21 mouse cellular contexts compared by ENCODE assay signal in the genomic region with DNA sequence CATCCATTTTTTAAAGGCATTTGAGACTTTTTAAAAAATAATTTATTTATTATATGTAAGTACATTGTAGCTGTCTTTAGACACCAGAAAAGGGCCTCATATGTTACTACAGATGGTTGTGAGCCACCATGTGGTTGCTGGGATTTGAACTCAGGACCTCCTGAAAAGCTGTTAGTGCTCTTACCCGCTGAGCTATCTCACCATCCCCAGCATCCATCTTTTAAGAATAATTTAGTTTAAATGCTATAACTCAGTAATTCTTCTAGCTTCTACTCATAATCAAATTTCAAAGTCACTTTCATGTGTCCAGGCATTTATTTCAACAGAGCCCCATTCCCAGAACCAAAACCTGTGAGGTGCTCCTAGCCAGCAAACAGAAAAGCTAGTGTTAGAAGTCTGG. TPM values are rescaled to one million over a fixed set of nuclear protein-coding genes. Genes with fewer than 3 reads are reported as not detected.
"Had no signal": no experiment of that assay in that cellular context is flagged by ENCODE, and none has a peak within 500 bp of the region (broad histone marks: within the 10 kb centered on the region; RNA-seq: fewer than 3 reads in every experiment).

No protein-coding gene starts in this region.

- H3K36me3 ChIP-seq: liver, embryonic 15.5 days; lung, embryonic 15.5 days; midbrain, embryonic 15.5 days had no signal

- DNase-seq: kidney, adult 18-20 months; kidney, postnatal 10 days; kidney, postnatal 4 days; lung, postnatal 14 days; retina, postnatal 1 day; right cerebral cortex, postnatal 14 days; thymus, adult 2 months; thymus, postnatal 25 days had no signal

- ATAC-seq: midbrain, embryonic 15.5 days had no signal

- H3K27ac ChIP-seq: limb, embryonic 13.5 days; liver, embryonic 15.5 days; lung, embryonic 15.5 days; macrophage; midbrain, embryonic 15.5 days; neural tube, embryonic 13.5 days had no signal

- H3K9me3 ChIP-seq: limb, embryonic 13.5 days; liver, embryonic 15.5 days; lung, embryonic 15.5 days; megakaryocyte, embryonic 14.5 days; midbrain, embryonic 15.5 days; neural tube, embryonic 13.5 days had no signal

- H3K4me2 ChIP-seq: limb, embryonic 13.5 days; midbrain, embryonic 11.5 days had no signal

- H3K9ac ChIP-seq: limb, embryonic 13.5 days; liver, embryonic 15.5 days; lung, embryonic 15.5 days; midbrain, embryonic 15.5 days; neural tube, embryonic 13.5 days had no signal

- H3K27me3 ChIP-seq: limb, embryonic 13.5 days; liver, embryonic 15.5 days; lung, embryonic 15.5 days had no signal

RNA-seq across cellular contexts. Expression of a gene that starts 1.2 kb away (rescaled TPM):
- total RNA-seq: monocyte, adult 5-6 weeks had no signal

RNA-seq across cellular contexts. Expression of a gene that starts 37.4 kb away (rescaled TPM):
- total RNA-seq: left cerebral cortex, postnatal 36 days; liver, adult 2 months; monocyte, adult 5-6 weeks had no signal
- polyA plus RNA-seq: kidney, embryonic 14.5 days; liver, adult 2 months; liver, embryonic 15.5 days; macrophage; midbrain, embryonic 11.5 days; midbrain, embryonic 15.5 days; neural tube, embryonic 13.5 days; urinary bladder, adult 2 months had no signal
